Mouse (Mus musculus) myocyte (in vitro differentiated cells): Measurements from ENCODE around the gene Gga3.

ENCODE experiments used
- MYOD1 ChIP-seq, 3 experiments: IDR thresholded peaks; one replicate each; pipeline ENCODE4 v1.6.1; 2011; ENCODE audit warnings: control low read depth in 2 of 3, low read depth in 2 of 3, mild to moderate bottlenecking in 2 of 3, moderate library complexity in 1 of 3; ENCODE audit not compliant: insufficient read length in 2 of 3, control insufficient read depth in 1 of 3
- POLR2A ChIP-seq: IDR thresholded peaks from one replicate; pipeline ENCODE4 v1.6.1; 2011; ENCODE audit warnings: low read depth, mild to moderate bottlenecking, control low read depth, moderate library complexity; ENCODE audit not compliant: insufficient read length

GRCm38 (mm10) chr11:115630532-115631504 lies 27.0 kb upstream of the Gga3 start:
- TF ChIP-seq MYOD1 (IDR thresholded peaks at IDR 0.05; ENCODE audit: control insufficient read depth in 1 of 3, insufficient read length in 2 of 3, low read depth in 2 of 3): no peak
- TF ChIP-seq POLR2A: no peak
